Mouse (Mus musculus): Measurements from ENCODE around the gene Tuba1a. TPM values are rescaled to one million over a fixed set of nuclear protein-coding genes. Genes with fewer than 3 reads are reported as not detected.

Gene Tuba1a
- total RNA-seq, 2 experiments from 2014 or later = 17.1 to 43.2 TPM

GRCm38 (mm10) chr15:98992086-98992912 is 38.8 kb upstream of the Tuba1a start:
- H3K4me3 ChIP-seq = peak overlapping the region; percentile 82
- intact Hi-C loops (cut with DNase I) = loop anchor here (2.0 kb wide), 1 partner anchor 57 kb away; the partner anchor contains the start of gene Tuba1b
- DNase-seq = peak; percentile 56
- no peak for TF ChIP-seq CTCF (IDR thresholded peaks at IDR 0.05)
- peak overlapping the region; percentile 99 for H3K27ac ChIP-seq

GRCm38 (mm10) chr15:98991540-98992050 is 38.1 kb upstream of the Tuba1a start:
- Histone ChIP-seq H3K27ac (peak overlapping the region; percentile 99), H3K4me3 (peak overlapping the region; percentile 23; the same call in 1 of the 2 replicates)
- TF ChIP-seq CTCF (IDR thresholded peaks at IDR 0.05) = no peak
- DNase-seq = no peak
- intact Hi-C loops (cut with DNase I) = loop anchor here (2.0 kb wide), 1 partner anchor 57 kb away; the partner anchor contains the start of gene Tuba1b

- TF ChIP-seq CTCF (IDR thresholded peaks at IDR 0.05) = no peak
- Histone ChIP-seq H3K27ac (peak overlapping the region; percentile 99), H3K4me3 (peak overlapping the region; percentile 23)
- intact Hi-C loops (cut with DNase I) = no loop called here
- peak; percentile 51 for DNase-seq
Observed at GRCm38 (mm10) chr15:98990669-98991539, 37.4 kb upstream of the Tuba1a start.

- intact Hi-C loops (cut with DNase I) = no loop called here
- no peak for DNase-seq
- peak overlapping the region; percentile 99 for H3K27ac ChIP-seq
- peak overlapping the region; percentile 1; the same call in 1 of the 2 replicates for H3K4me3 ChIP-seq
- no peak for TF ChIP-seq CTCF (IDR thresholded peaks at IDR 0.05)
Observed at GRCm38 (mm10) chr15:98989701-98990430, 36.4 kb upstream of the Tuba1a start.

- intact Hi-C loops (cut with DNase I) = no loop called here
- no peak for DNase-seq
- no peak for TF ChIP-seq CTCF (IDR thresholded peaks at IDR 0.05)
- Histone ChIP-seq H3K27ac (no peak overlapping the region), H3K4me3 (no peak overlapping the region)
Observed at GRCm38 (mm10) chr15:98988787-98989186, 35.3 kb upstream of the Tuba1a start.

GRCm38 (mm10) chr15:98987661-98988181 is 34.2 kb upstream of the Tuba1a start:
- Histone ChIP-seq H3K27ac (peak overlapping the region; percentile 98), H3K4me3 (peak overlapping the region; percentile 35)
- DNase-seq = no peak
- TF ChIP-seq CTCF (IDR thresholded peaks at IDR 0.05) = no peak
- intact Hi-C loops (cut with DNase I) = no loop called here

- peak; percentile 55 for DNase-seq
- Histone ChIP-seq H3K4me3 (peak overlapping the region; percentile 15), H3K27ac (peak overlapping the region; percentile 98)
- TF ChIP-seq CTCF (IDR thresholded peaks at IDR 0.05) = no peak
- intact Hi-C loops (cut with DNase I) = no loop called here
Observed at GRCm38 (mm10) chr15:98987077-98987630, 33.7 kb upstream of the Tuba1a start.

GRCm38 (mm10) chr15:98985982-98986715 is 32.6 kb upstream of the Tuba1a start:
- intact Hi-C loops (cut with DNase I) = no loop called here
- no peak for DNase-seq
- TF ChIP-seq CTCF (IDR thresholded peaks at IDR 0.05) = no peak
- Histone ChIP-seq H3K4me3 (peak overlapping the region; percentile 76), H3K27ac (peak overlapping the region; percentile 98)

GRCm38 (mm10) chr15:98985240-98985981 is 31.9 kb upstream of the Tuba1a start:
- intact Hi-C loops (cut with DNase I) = no loop called here
- H3K27ac ChIP-seq = peak overlapping the region; percentile 98
- H3K4me3 ChIP-seq = peak overlapping the region; percentile 76
- peak; percentile 86 for DNase-seq
- TF ChIP-seq CTCF (IDR thresholded peaks at IDR 0.05) = no peak

GRCm38 (mm10) chr15:98984681-98985080 is 31.2 kb upstream of the Tuba1a start:
- no peak for TF ChIP-seq CTCF (IDR thresholded peaks at IDR 0.05)
- intact Hi-C loops (cut with DNase I) = no loop called here
- Histone ChIP-seq H3K4me3 (peak overlapping the region; percentile 76), H3K27ac (peak overlapping the region; percentile 98)
- no peak for DNase-seq

All from gastrocnemius, adult 2 months (tissue).